Mouse (Mus musculus) forebrain, embryonic 14.5 days (tissue): ENCODE data around the gene Hist1h2bc. TPM values are rescaled to one million over a fixed set of nuclear protein-coding genes. Genes with fewer than 3 reads are reported as not detected.

Experiments used
- ATAC-seq: fragments of 200-750 bp; cut with Nextera tagmentation; 2 replicates; pipeline ENCODE4 v1.8.0; 2017; ENCODE audit warnings: mild to moderate bottlenecking, moderate library complexity
- DNase-seq: peaks from one replicate; pipeline ENCODE4 v3.0.0-alpha.2; 2015; ENCODE audit warnings: low spot score
- H3K27ac ChIP-seq: fragments of 300-500 bp; sonication (generic); 2 replicates; pipeline ENCODE4 v1.5.1; 2014; ENCODE audit warnings: low read depth, mild to moderate bottlenecking, control low read depth, low read length, moderate library complexity
- H3K27me3 ChIP-seq: fragments of 300-500 bp; sonication (generic); replicated peaks from 2 replicates; pipeline ENCODE4 v1.6.1; 2014; ENCODE audit warnings: low read length, control low read depth, mixed read lengths; ENCODE audit not compliant: control insufficient read depth, insufficient read depth
- H3K36me3 ChIP-seq: fragments of 300-500 bp; sonication (generic); 2 replicates; pipeline ENCODE4 v1.6.1; 2014; ENCODE audit warnings: low read length, control low read depth; ENCODE audit not compliant: control insufficient read depth, insufficient read depth
- H3K4me1 ChIP-seq: fragments of 300-500 bp; sonication (generic); 2 replicates; pipeline ENCODE4 v1.6.1; 2014; ENCODE audit warnings: antibody characterized with exemption, low read length, control low read depth; ENCODE audit not compliant: control insufficient read depth, insufficient read depth
- H3K4me2 ChIP-seq: fragments of 300-500 bp; sonication (generic); 2 replicates; pipeline ENCODE4 v1.6.1; 2014; ENCODE audit warnings: mild to moderate bottlenecking, control low read depth, low read length
- H3K4me3 ChIP-seq: fragments of 300-500 bp; sonication (generic); 2 replicates; pipeline ENCODE4 v1.5.1; 2014; ENCODE audit warnings: low read depth, low read length, control low read depth
- H3K9ac ChIP-seq: fragments of 300-500 bp; sonication (generic); 2 replicates; pipeline ENCODE4 v1.6.1; 2014; ENCODE audit warnings: mild to moderate bottlenecking, low read length, control low read depth, moderate library complexity
- H3K9me3 ChIP-seq: fragments of 300-500 bp; sonication (generic); replicated peaks from 2 replicates; pipeline ENCODE4 v1.6.1; 2016; ENCODE audit warnings: low read length, control low read depth, mixed read lengths; ENCODE audit not compliant: control insufficient read depth
- WGBS: fragments of 180-500 bp; shearing (Covaris S2); extraction: QIAGEN DNeasy Blood & Tissue Kit; methylation state at CpG from one replicate; pipeline ENCODE4 v1.1.7; 2014; 5-methylcytosine and 5-hydroxymethylcytosine counted together
- polyA plus RNA-seq: library from polyadenylated mRNA; unstranded; fragments of >200 nt; fragmentation: Nextera tagmentation; extraction: Ambion mirVana; gene quantifications from 2 replicates; pipeline ENCODE4 v1.2.1, GENCODE M21; 2014

The Hist1h2bc gene
- polyA plus RNA-seq, 1 experiment from 2014 or later: 39.5 TPM

DNA sequence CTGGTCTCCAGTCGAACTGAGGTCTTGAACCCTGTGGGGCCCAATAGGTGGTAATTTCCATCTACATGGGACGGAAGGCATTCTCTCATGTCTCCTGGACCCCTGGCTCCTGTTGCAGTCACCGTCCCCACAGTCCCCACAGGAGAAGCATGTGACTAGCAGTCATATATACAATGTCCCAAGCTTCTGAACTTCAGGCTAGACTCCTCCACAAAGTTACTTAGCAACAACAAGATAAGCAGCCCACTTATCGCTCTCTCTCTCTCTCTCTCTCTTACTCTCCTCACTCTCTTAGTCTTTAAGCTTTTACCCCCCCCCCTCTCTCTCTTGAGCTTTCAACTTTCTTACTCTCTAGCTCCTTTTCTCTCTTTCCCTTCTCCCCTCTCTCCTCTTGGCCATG, 40.2 kb downstream of the Hist1h2bc start:
- 92% methylated on average over 4 of the region's 4 CpGs for WGBS
- no peaks in the 10 kb centered on the region for H3K27me3 ChIP-seq
- H3K27ac ChIP-seq: no peak overlapping the region
- no peak for ATAC-seq
- no peak overlapping the region for H3K4me2 ChIP-seq
- H3K4me3 ChIP-seq: no peak overlapping the region
- no peaks in the 10 kb centered on the region for H3K9me3 ChIP-seq
- no peak for DNase-seq
- H3K36me3 ChIP-seq: no peaks in the 10 kb centered on the region
- H3K4me1 ChIP-seq: no peaks in the 10 kb centered on the region
- H3K9ac ChIP-seq: no peak overlapping the region

DNA sequence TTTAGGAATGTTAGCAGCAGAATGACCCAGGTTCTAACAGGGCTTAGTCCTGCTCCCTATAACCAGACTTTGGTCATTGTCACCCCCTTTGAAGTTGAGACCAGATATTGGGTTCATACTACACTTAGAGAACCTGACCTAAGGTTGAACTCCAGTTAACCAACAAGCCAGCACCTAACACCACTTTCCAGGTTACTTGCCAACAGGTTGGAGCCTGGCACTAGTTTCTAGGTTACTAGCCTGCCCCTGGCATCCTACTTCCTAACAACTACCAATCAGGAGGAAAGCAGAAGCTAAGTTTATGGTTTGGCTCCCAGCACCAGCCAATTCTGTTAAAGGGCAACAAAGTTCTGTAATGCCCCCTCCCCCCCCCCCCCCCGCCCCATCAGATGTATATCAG, 41.2 kb downstream of the Hist1h2bc start:
- WGBS: 20% methylated on average over 1 of the region's 1 CpGs
- Histone ChIP-seq H3K4me2 (no peak overlapping the region), H3K9ac (no peak overlapping the region), H3K4me3 (no peak overlapping the region), H3K36me3 (no peaks in the 10 kb centered on the region), H3K27me3 (no peaks in the 10 kb centered on the region), H3K9me3 (no peaks in the 10 kb centered on the region), H3K4me1 (no peaks in the 10 kb centered on the region), H3K27ac (no peak overlapping the region)
- no peak for ATAC-seq
- no peak for DNase-seq

DNA sequence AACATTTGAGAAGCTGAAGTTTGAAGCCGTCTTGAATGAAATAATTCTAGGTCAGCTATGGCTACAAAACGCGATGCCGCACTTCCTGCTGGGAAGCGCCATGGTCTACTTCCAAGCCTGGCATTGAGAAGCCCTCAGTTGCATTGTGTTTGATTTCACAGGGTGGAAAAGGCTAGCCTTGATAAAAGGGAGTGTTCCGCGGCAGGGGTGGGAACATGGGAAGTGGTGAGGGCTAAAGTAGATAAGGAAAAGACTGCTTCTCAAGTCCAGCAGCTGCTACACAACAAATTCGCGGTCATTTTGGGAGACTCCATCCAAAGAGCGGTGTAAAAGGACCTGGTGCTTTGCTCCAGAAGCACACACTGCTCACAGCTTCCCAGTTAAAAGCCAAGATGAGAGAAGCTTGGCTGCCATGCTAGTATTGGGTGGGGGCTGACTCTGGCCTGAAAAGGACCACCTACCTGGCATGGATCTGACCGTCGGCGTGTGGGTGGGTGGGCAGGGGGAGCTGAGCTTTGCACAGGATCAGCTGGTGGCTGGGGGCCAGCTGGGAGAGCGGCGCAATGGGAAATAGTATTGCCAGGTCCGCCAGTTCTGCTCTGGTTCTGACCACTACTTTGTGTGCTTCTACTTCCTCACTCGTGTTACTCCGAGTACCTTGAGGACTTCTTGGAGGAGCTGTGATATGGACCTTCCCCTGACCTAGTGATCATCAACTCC, 44.6 kb downstream of the Hist1h2bc start:
- H3K4me2 ChIP-seq: no peak overlapping the region
- no peak overlapping the region for H3K4me3 ChIP-seq
- H3K27ac ChIP-seq: no peak overlapping the region; the same call in 1 of the 2 replicates
- H3K4me1 ChIP-seq: no peaks in the 10 kb centered on the region
- ATAC-seq (no peak), DNase-seq (no peak)
- no peaks in the 10 kb centered on the region for H3K36me3 ChIP-seq
- H3K9me3 ChIP-seq: no peaks in the 10 kb centered on the region
- no peaks in the 10 kb centered on the region for H3K27me3 ChIP-seq
- WGBS: 90% methylated on average over 18 of the region's 18 CpGs
- no peak overlapping the region for H3K9ac ChIP-seq

DNA sequence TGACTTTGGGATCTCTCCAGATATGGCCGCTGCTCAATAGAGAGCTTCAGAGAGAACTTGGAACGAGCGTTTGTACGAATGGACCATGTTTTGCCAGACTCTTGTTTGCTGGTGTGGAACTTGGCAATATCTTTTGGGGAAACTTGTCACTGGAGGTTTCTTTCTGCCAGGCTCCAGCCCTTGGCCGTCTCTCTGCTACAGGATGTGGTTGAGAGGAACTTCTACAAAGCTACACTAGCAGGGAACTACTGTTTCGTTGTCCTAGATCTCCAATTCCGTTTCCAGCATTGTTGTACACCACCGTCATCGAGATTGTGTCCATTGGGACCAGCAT, 45.2 kb downstream of the Hist1h2bc start:
- H3K9ac ChIP-seq: no peak overlapping the region
- no peak overlapping the region for H3K4me3 ChIP-seq
- H3K27me3 ChIP-seq: no peaks in the 10 kb centered on the region
- WGBS: 96% methylated on average over 9 of the region's 9 CpGs
- no peaks in the 10 kb centered on the region for H3K36me3 ChIP-seq
- no peak for ATAC-seq
- H3K4me2 ChIP-seq: no peak overlapping the region
- no peaks in the 10 kb centered on the region for H3K9me3 ChIP-seq
- no peaks in the 10 kb centered on the region for H3K4me1 ChIP-seq
- H3K27ac ChIP-seq: no peak overlapping the region; the same call in 1 of the 2 replicates
- DNase-seq: no peak

DNA sequence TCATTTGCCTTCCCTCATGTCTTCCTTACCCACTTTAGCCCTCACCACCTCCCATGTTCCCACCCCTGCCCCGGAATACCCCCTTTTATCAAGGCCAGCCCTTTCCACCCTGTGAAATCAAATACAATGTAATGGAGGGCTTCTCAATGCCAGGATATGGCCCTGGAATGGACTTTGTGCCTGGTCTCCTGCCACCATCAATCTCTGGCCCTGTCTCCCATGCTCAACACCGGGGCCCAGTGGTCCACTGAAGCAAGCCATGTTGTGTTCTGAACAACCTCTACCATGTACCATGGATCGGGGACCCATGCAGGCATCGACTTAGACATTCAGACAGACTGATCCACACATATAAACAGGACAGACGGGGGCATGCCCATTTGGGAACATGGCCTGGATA, 45.7 kb downstream of the Hist1h2bc start:
- Histone ChIP-seq H3K4me3 (no peak overlapping the region), H3K4me2 (no peak overlapping the region), H3K9me3 (no peaks in the 10 kb centered on the region), H3K36me3 (no peaks in the 10 kb centered on the region), H3K27me3 (no peaks in the 10 kb centered on the region), H3K4me1 (no peaks in the 10 kb centered on the region), H3K9ac (no peak overlapping the region), H3K27ac (no peak overlapping the region)
- DNase-seq (no peak), ATAC-seq (no peak)
- 91% methylated on average over 5 of the region's 5 CpGs for WGBS

DNA sequence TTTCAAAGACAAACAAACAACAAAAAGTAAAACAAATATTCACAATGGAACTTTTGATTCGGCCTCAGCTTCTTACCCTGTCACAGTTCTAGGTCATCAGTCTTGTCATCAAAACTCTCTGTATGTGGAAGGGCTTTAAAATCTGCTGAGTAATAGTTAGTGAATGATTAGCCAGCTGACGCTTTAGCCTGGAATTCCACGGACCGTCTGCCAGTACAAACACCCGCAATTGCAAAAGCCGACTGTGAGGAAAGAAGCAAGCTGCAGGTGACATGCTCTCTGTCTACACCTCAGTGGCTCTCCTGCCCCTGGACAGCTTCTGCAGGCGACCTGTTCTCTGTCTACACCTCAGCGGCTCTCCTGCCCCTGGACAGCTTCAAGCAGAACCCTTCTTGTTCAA, 46.5 kb downstream of the Hist1h2bc start:
- H3K27me3 ChIP-seq: no peaks in the 10 kb centered on the region
- H3K4me2 ChIP-seq: no peak overlapping the region
- H3K4me1 ChIP-seq: no peaks in the 10 kb centered on the region
- no peak for ATAC-seq
- H3K27ac ChIP-seq: no peak overlapping the region
- no peaks in the 10 kb centered on the region for H3K9me3 ChIP-seq
- H3K9ac ChIP-seq: no peak overlapping the region
- WGBS: 59% methylated on average over 8 of the region's 8 CpGs
- no peak for DNase-seq
- no peaks in the 10 kb centered on the region for H3K36me3 ChIP-seq
- H3K4me3 ChIP-seq: no peak overlapping the region

DNA sequence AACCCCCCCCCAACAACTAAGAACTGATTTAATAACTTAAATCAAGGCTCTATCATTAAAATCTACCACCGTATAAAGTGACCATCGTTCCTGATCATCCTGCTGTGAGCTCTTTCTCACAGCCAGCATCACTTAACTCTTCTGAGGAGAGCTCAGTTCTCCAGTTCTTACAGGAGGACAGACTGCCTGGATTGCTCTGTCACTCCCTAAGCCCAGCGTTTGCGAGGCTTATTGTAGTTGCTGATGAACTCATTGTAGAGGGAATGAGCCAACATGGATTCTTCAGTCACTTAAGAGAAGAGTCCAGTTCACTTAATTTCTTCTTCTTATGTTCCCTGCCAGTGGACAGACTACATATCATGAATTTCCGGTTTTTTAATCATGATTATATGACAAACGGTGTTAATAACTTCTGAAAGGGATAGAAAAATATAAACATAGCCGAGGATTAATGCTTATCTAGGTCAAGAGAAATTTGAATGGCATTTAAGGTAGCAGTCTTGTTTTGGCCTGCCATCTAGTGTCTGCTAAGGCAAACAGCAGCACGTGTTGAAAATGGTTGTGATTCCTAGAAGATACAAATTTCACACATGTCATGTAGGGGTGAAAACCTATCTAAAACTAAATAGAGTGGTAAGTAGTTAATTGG, 48.3 kb downstream of the Hist1h2bc start:
- Histone ChIP-seq H3K27me3 (no peaks in the 10 kb centered on the region), H3K9me3 (no peaks in the 10 kb centered on the region), H3K27ac (no peak overlapping the region), H3K36me3 (no peaks in the 10 kb centered on the region), H3K4me1 (no peaks in the 10 kb centered on the region), H3K9ac (no peak overlapping the region), H3K4me2 (no peak overlapping the region), H3K4me3 (no peak overlapping the region)
- DNase-seq (peak; percentile 75), ATAC-seq (peak; percentile 55; the same call in 1 of the 2 replicates)
- 23% methylated on average over 8 of the region's 8 CpGs for WGBS

DNA sequence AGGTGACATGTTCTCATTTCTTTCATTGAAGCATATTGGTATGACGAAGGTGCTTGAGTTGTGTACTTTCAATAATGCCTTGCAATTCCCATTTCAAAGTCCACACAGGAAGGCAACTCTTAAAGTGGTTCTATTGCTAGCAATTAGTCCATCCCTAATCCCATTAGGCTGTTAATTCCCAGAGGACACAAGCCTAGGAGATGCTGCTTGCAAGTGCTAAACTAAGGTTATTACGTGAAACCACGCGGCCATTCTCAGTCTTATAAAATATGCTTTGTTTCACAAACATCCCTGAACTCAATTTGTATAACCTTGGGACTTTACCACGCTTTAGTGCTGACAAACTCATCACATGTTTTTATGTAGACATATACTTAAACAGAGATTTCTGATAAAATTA, 53.1 kb downstream of the Hist1h2bc start:
- Histone ChIP-seq H3K4me3 (no peak overlapping the region), H3K9me3 (no peaks in the 10 kb centered on the region), H3K9ac (no peak overlapping the region), H3K27me3 (no peaks in the 10 kb centered on the region), H3K4me2 (no peak overlapping the region), H3K36me3 (no peaks in the 10 kb centered on the region), H3K27ac (no peak overlapping the region), H3K4me1 (peaks cover 6% of the 10 kb centered on the region; the same call in 1 of the 2 replicates)
- ATAC-seq (no peak), DNase-seq (no peak)
- WGBS: 82% methylated on average over 5 of the region's 5 CpGs

DNA sequence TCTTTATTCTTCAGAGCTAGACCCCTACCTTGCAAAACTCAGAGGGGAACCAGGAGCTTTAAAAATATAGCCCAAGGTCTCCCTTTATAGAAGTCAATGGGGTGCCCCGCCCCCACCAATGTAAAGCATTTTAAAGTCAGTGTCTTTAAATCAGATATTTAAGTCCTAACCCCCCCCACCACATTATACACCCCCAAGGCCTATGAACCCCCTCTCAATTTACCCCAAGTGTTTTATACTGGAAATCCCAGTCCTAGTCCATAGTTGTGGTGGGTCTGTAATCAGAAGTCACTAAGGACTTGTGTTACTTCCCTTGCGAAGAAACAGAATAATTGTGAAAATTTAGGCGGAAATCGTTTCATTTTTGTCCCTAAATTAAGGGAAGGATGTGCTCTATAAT, 54.0 kb downstream of the Hist1h2bc start:
- Histone ChIP-seq H3K4me3 (no peak overlapping the region), H3K36me3 (no peaks in the 10 kb centered on the region), H3K27ac (peak overlapping the region; percentile 45; the same call in 1 of the 2 replicates), H3K9me3 (no peaks in the 10 kb centered on the region), H3K4me2 (peak overlapping the region; percentile 77), H3K9ac (peak overlapping the region; percentile 76; the same call in 1 of the 2 replicates), H3K27me3 (no peaks in the 10 kb centered on the region), H3K4me1 (peaks cover 6% of the 10 kb centered on the region; the same call in 1 of the 2 replicates)
- DNase-seq (peak; percentile 42), ATAC-seq (no peak)
- WGBS: 21% methylated on average over 4 of the region's 4 CpGs
